Mouse (Mus musculus): ENCODE data around the gene Dolpp1.
"Not testable (repeated sequence)": the region's sequence is repeated elsewhere in the genome, so short reads cannot be mapped to it uniquely, and the experiment has no call there.

The Dolpp1 gene

DNA sequence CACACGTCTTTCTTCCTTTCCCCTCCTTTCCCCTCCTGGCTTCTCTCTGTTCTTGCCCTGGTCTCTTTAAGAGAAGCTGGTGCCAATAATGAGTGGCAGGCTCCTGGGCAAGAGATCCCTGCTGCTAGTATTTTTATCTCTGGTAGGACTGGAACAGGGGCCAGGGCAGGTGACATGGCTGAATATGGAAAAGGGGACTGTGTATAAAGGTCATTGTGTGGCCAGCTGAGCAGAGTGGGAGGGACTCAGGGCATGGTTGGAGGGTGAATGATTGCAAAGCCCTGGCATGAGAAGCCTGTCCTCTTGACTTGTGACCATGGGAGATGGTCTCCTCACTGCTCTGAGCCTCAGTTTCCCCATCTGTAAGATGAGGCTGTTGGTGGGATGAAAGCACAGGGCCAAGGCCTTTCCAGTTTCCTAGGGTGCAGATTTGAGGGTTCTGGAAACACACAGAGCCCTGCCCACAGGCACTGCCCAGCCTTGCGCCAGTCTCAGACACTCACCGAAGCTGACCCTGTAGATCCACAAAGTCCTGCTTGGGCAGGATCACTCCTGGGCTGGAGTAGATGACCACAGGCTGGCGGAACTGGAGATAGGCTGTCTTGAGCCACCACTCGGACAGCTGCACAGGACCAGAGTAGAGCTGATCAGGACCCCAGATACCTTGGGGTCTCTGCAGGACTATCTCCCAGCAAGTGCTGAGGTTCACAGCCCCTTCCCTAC lies 17.6 kb downstream of the Dolpp1 start:
- DNase-seq (ENCODE audit: inconsistent ontology term) = no peak

DNA sequence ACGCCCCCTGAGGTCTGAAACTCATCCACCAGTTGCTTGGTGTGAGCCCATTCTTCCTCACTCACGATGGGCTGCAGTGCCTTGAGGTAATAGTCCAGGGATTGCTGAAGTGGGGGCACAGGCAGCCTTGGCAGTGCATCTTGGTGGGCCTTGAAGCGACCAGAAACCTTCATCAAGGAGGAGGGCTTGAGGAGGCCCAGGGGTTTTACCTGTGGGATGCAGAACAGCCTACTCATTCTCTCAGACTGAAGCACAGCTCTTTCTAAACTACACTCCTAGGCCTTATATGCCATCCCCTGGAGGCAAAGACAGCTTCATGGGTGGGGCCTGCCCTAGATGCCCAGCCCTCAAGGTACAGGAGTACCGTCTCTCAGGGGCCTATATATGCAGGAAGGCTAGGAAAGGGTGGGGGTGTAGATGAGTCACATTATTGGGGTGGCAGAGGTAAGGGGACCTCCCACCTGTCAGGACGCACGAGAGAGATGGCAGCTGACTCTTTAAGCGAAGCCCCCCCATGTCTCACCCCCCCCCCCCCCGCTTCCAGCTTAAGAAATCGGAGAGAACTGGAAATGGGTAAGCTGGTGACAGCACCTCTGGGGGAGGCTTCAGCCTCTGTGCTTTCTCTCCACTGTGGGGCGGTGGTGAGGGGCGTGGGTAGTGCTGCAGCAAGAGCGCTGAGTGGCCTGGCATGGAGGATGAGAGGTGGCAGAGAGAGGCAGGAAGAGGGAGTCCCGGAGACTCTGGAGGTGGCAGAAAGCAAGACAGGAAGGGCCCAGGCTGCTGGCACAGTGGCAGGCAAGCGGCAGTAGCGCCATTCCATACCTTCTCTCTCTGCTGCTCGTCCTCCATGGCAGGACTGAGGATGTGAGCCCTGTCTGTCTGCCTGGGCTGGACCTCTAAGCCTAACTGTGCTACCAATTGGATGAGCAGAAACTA lies 21.3 kb downstream of the Dolpp1 start:
- DNase-seq (ENCODE audit: inconsistent ontology term) = no peak

DNA sequence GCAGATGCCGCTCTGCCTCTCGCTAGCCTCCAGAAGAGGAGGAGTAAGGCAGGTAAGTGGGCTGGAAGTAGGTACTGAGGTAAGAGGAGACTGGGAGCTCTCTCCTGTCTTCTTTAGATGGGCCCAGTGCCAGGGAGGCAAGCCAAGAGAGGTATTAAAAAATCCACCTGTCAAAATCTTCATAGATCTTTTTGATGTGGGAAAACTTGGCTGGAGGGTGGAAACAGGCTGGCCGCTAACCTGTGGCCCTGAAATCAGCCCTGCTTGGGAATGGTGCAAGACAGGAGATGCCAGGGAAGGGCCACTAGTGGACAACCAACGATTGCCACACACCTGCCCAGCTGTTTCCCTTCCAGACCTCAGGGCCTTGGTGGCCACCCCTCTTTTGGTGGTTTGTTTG lies 22.0 kb downstream of the Dolpp1 start:
- no peak for DNase-seq (ENCODE audit: inconsistent ontology term)

DNA sequence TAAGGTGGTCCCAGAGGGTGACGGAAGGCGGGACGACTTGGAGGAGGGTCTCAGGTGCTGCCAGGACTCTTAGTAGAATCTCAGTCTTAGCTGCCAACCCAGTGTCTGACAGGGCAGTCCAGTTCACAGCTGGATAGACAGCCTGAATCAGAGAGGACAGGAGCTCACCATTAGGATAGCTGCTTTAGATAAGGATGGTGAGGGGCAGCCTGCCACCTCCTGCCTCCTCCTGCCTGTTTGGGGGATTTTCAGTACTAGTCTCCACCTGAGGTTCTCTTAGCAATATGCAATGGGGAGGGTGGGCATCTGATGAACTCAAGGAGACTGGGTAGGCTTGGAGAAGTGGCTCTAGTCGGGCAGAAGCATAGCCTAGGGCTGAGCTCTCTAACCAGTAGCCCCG lies 22.6 kb downstream of the Dolpp1 start:
- DNase-seq (ENCODE audit: inconsistent ontology term) = no peak

DNA sequence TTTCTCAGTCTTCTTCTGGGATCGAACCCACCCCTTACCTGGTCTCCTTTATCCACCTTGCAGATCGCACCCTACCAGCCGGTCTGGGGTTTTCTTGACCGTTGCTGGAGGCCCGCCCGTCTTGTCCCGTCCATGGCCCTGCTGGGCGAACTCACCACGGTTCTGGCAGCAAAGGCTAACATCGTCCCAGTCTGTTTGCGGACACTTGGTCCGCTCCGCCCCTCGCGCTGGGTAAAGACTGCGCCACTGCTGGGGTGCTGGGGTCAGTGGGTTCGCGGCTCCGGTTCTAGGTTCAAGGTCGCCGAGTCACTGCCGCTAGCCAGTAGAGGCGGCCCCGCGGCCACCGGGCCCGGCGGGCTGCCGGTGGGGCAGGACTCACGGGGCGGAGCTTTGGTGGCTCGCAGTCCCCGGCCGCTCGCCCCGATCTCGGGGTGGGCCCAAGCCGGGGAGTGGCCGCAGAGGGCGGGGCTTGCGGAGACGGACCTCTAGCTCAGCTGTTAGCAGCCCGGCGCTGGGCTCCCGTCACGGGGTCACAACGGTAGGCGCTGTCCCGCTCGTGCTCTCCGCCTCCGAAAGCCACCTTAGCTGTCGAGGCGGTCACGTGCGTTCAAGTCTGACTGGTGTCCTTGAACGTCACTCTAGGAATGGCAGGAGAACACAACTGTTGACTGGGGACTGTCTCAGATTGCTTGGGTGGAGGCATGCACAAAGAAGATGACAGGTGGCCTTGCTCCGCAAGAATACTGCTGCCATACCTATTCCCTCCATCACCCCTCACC lies 23.3 kb downstream of the Dolpp1 start, which contains the start of gene Crat:
Crat (minus strand) TSS at position 657 of the 779 bp plus-strand sequence.
- peak; percentile 96 for DNase-seq (ENCODE audit: inconsistent ontology term)

DNA sequence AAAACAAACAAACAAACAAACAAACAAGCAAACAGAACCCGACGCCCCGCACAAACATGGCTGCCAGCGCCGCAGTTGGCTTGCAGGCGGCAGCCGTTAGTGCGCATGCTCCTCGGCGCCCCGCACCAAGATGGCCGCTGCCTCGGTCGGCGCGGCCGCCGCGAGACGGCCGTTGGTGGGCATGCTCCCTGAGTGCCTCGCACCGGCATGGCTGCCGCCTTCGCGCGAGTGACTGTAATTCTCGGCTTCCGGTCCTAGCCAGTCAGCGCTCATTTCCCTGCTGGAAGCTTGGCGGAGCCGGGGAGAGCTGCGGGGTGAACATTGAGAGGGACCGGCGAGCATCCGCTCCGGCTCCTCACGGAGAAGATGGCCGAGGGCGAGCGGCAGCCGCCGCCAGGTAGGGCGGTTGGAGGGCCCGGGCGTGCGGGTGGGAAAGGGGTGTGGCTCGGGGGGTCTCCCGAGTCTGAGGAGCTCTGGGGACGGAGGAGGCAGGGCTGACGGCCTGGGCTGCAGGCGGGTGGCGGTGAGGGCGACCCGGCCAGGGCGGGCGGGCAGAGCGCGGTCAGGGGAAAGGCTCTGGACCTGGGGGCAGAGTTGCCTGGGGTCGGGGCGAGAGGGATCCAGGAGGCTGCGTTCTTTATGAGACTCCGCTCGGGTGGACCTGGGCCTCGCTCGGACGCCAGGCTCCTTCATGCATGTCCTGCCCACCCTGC lies 24.0 kb downstream of the Dolpp1 start, which contains the start of gene Ptpa:
Ptpa (plus strand) TSS at position 104 of the 713 bp plus-strand sequence.
- peak; percentile 94 for DNase-seq (ENCODE audit: inconsistent ontology term)

DNA sequence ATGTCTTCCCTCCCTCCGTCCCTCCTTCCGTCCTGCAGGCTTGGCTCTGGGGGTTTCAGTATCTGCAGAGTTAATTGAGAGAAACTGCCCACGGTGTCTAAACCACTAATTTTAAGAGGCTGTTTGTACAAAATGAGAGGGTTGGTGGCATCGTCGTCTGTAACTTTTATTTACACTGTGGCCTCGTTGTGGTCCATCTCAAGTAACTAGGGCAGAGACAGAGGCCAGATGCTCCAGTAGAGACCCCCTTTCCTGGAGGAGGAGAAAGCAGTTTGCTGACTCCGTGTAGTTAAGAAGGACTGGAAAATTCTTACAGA lies 24.6 kb downstream of the Dolpp1 start:
- no peak for DNase-seq (ENCODE audit: inconsistent ontology term)

DNA sequence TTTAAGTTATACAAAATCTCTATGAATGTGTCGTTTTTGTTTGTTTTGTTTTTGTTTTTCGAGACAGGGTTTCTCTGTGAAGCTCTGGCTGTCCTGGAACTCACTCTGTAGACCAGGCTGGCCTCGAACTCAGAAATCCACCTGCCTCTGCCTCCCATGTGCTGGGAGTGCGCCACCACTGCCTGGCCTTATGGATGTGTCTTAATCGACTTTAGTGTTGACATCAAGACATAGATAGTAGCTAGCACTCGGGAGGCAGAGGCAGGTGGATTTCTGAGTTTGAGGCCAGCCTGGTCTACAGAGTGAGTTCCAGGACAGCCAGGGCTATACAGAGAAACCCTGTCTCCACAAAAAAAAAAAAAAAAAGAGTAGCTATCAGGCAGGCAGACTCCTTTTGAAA lies 25.1 kb downstream of the Dolpp1 start:
- not testable (repeated sequence) for DNase-seq (ENCODE audit: inconsistent ontology term)

DNA sequence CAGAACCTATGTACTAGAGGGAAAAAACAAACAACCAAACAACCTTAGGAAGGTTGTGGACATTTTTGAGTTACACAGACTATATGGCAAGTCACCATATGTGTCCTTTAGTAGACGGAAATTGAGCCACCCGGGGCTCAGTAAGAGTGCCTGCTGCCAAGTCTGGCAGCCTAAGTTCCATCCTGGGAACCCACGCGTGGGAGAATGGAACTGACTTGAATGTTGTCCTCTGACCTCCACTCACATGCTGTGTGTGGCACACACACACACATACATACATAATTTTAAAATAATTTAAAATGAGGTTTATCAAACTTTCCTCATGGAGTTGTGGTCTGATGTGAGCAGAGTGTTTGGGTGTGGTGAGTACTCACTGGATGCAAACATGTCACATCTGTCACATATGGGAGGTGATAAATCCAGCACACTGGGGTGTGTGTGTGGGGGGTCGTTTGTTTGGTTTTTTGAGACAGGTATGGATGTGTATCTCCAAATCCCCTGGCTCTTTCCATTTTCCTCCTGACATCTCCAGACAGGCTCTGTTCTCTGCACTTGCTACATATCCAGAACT lies 25.6 kb downstream of the Dolpp1 start:
- no peak for DNase-seq (ENCODE audit: inconsistent ontology term)

DNA sequence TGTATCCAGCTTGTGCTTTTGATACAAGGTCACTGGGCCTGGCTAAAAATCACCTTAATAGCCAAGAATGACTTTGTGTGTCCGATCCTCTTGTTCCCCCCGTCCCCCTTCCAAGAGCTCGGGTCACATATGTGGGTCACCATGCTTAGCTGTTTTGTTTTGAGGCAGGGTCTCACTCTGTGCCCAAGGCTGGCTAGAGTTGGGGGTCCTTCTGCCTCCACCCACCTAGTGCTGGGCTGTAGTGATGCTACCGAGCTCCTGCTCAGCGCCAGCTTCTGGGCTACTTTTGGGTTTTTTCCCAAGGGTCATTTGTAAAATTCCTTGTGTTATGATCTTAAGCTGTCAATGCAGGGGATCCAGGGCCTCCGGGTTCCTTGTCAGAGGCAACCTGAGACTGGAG lies 26.2 kb downstream of the Dolpp1 start:
- no peak for DNase-seq (ENCODE audit: inconsistent ontology term)

DNA sequence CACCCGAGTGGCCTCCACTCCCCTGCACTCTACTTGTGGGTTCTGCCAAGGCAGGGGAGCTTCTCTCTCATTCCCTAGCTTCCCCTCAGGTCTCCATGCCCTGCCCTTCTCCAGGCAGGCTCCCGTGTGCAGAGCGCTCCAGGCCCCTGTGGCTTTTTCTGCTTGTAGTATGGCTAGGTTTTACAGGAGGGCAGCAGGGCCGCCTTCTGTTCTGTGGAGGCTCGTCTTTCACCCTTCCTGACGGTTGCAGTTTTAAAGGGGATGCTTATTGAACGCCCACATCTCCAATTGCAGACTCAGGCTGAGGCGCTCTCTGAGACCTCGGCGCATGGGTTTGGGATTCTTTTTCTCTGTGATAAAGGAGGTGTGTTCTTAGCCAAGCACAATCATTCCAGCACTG lies 27.1 kb downstream of the Dolpp1 start:
- DNase-seq (ENCODE audit: inconsistent ontology term) = no peak

DNA sequence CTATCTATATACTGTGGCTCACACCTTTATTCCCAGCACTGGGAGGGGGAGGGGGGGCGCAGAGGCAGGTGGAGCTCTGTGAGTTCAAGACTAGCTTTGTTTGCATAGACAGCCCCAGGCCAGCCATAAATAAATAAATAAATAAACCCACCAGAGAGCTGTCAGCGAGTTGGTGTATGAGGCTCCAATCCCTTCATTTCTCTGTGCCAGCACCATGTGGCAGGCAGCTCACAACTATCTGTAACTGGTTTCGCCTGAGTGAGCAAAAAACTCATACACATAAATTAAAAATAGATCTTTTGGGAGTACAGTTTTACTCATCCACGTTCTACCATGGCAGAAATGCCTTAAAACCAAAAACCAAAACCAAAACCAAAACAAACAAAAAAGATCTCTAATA lies 29.4 kb downstream of the Dolpp1 start:
- DNase-seq (ENCODE audit: inconsistent ontology term) = no peak

DNA sequence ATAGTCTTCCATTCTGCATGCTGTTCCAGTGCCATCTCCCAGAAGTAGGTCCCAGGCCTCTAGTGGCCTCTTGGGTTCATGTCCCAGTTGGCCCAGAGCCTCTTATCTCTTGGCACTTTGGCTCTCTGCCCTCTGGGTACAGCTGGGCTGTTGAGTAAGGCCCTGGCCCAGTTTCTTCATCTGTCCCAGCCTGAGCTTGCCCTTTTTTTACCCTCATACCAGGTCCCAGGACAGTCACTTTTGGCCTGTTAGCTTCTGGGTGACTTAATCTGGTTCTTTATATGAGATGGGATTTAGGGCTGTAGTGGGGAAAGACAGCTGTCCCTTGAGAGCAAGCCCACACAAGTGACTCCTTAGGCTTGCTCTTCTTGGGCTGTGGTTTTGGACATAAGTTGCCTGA lies 37.1 kb downstream of the Dolpp1 start:
- peak; percentile 65 for DNase-seq (ENCODE audit: inconsistent ontology term)

DNA sequence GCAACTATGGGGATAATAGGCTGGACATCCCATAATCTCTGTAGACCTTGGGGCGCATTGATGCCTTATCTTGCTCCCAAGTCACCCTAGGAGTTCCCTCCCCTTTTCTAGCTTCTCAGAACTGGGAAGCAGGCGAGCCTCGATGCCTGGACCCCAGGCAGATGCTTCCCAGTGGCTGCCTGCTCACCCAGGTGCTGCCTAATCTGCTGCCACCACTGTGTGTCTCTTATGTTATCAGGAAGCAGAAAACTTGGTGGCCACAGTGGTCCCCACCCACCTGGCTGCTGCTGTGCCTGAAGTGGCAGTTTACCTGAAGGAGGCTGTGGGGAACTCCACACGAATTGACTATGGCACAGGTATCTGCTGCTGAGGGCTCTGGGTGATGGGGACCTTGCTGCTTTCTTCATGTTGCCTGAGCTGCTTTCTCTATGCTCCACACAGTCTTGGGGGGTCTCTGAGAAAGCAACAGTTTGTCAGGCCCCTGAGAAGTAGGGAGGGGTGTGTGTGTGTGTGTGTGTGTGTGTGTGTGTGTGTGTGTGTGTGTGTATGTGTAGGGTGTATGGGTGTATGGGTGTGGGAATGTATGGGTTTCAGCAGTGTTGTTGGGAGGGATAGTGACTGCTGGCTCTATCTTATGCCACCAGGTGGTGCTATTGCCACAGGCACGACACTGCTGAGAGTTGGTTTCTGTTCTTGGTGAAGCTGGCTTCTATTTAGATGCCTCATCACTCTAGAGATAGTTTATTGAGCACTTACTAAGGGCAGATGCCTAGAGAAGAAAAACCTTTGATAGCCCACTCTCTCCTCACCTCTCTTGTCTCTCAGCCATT lies 43.5 kb downstream of the Dolpp1 start:
- DNase-seq (ENCODE audit: inconsistent ontology term) = peak; percentile 56

DNA sequence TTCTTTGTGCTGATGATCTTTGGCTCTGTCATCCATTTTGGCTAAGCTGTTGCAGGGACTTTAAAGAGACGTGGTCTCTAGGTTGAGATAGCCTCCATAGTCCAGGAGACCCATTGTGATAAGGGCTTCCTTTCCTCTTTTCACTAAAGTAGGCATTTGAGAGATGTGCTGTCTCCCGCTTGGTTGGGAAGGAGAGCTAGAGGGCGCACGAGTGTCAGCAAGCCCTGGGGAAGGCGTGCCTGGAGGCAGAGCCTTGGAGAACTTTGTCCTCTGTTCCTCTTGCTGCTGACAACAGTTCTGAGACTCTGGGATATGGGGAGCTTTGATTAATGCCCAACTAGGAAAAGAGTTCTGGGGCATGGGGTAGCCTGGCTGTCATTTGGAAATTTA lies 44.1 kb downstream of the Dolpp1 start:
- no peak for DNase-seq (ENCODE audit: inconsistent ontology term)

DNA sequence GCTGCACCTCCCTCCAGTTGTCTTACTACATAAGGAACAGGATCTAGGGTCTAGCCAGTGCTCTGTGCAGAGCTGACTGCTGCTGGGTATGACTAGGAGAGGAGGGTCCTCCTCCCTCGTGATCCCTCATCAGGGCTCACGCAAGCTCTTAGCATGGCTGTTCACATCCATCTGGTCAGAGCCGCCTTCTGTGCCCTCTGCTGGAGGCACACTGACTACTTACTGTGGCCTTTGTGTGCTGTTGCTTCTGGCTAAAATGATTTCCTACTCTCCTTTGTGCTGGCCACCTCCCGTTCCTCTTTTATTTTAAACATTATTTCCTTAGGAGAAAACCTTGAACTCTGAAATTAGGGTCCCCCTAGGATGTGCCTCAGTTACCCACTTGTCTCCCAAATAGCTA lies 44.8 kb downstream of the Dolpp1 start:
- DNase-seq (ENCODE audit: inconsistent ontology term) = no peak

DNA sequence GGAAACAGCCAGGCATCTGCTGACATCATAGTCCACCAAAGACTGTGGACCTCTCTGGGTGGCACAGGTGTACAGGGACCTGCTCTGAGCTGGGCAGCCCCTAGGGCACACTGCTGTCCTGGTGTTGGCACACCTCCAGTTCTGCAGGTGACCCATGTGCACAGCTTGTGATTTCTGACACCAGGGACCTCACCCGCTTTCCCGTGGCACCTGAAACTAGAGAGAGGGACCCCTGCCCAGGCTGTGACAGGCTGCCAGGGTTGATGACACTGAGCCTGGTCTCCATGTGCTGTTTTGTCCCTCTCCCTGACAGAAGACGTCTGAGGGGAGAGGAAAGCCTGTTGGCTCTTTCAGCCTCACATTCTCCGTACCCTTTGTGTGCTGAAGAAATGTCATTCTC lies 45.7 kb downstream of the Dolpp1 start:
- no peak for DNase-seq (ENCODE audit: inconsistent ontology term)

DNA sequence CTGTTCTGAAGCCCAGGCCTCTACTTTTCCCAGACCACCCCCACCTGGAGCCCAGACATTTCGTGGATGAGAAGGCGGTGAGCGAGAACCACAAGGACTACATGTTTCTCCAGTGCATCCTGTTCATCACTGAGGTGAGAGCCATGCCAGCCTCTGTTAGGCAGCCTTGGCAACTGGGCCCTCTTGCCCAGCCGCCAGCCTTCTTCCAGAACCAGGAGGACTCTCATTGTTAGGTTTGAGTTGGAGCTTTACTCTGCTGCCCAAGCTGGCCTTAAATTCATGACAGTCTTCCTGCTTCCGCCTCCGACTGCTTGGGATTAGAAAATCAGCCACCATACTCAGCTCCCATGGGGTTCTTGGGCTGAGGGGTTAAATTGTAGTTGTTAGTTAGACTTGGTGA lies 47.6 kb downstream of the Dolpp1 start:
- DNase-seq (ENCODE audit: inconsistent ontology term) = no peak

DNA sequence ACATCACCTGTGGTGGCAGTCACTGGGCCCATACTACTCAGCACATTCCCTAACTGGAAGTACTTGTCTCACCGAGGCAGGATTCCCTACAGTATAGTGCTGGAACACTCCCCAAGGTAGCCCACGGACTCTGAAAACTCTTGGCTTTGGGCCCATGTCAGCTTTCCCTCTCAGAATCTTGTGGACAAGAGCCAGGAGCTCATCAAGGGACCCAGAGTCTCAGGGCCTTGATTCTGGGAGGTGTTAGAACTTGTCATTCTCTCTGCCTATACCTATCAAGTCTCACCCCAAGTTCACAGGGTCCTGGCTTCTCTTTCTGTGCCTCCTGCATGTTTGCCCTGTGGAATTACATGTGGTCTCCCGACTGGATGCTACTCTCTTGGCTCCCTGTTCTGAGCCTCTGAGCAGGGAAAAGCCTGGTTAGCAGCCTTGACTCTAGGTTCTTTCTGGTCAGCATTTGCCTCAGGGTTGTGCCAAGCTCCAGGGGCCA lies 48.2 kb downstream of the Dolpp1 start:
- DNase-seq (ENCODE audit: inconsistent ontology term) = peak; percentile 64

Measured in Muller cell, postnatal 12 days (primary cell).